Mouse (Mus musculus): Measurements from ENCODE around the gene Raver1.

DNA sequence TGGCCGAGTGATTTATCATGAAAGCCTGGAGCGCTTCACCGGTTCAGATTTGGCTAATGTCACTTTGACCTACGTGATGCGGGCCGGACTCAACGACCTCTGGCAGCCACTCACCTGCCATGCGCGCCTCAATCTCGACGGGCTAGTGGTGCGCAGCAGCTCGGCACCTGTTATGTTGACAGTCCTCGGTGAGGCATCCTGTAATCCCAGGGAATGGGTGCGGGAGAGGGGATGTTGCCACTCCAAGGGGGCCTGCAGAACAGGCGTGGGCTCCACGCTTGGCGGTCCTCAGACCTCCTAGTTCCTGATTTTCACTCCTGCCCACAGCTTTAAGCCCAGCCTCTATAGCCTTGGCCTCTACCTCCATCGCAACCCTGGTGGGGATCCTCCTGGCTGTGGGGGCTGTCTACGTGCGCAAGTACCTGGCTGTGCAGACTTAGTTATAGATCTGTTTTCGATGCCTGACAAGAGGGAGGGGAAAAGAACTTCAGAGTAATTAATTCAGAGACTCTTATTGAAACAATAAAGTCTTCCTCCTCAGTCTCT is 61.7 kb downstream of the Raver1 start:
- TF ChIP-seq POLR2A (IDR thresholded peaks at IDR 0.05; ENCODE audit: borderline replicate concordance, insufficient read depth, low read length) (no peak), CTCF (IDR thresholded peaks at IDR 0.05; ENCODE audit: borderline replicate concordance, insufficient read depth, low read depth, low read length) (no peak)

Data from cerebellum, adult 2 months (tissue).